Mouse (Mus musculus) adrenal gland, postnatal 14 days (tissue): ENCODE results near the gene Serpinb9. TPM values are rescaled to one million over a fixed set of nuclear protein-coding genes. Genes with fewer than 3 reads are reported as not detected.
"Not testable (repeated sequence)": the region's sequence is repeated elsewhere in the genome, so short reads cannot be mapped to it uniquely, and the experiment has no call there.

Experiments
- DNase-seq: peaks from one replicate; pipeline ENCODE4 v3.0.0; 2021; ENCODE audit warnings: mixed read lengths
- total RNA-seq: library from RNA; stranded (reverse); gene quantifications from 2 replicates; pipeline ENCODE4 v1.2.3, GENCODE M21; 2021

Serpinb9 gene
- total RNA-seq, 1 experiment from 2014 or later = 14.4 TPM

GRCm38 (mm10) chr13:33003523-33004413, 718 bp downstream of the Serpinb9 start:
- no peak for DNase-seq

DNA sequence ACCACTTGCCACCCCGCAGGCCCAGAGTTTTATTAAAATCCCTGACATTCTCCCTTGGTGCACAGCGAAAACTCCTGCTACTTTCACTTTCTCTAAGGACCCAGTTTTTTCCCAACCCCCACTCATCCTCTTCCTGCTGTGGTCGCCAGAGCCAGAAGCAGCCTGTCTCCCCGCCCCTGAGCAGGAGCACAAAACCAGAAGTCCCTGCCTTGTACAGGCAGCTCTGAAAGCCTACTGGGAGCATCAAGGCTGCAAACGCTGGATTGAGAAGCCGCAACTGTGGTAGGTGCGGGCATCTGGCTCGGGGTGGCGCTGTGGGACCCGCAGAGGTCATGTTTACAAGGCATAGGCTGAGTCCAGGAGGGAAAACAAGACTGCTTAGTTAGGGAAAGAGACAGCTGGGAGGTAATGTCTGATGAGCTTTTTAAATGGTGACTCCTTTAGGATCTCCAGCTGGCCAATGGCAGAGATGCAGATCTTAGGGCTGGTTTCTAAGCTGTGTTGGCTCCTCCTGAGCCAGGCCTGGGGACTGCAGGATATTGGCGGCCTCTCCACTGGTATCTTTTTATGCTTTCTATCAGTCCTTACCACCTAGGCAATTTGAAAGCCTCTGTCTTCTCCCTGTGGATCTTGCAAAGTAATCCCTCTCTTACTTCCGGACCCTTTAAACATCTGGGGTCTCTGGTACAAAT, 1.5 kb downstream of the Serpinb9 start:
- DNase-seq = peak; percentile 93

DNA sequence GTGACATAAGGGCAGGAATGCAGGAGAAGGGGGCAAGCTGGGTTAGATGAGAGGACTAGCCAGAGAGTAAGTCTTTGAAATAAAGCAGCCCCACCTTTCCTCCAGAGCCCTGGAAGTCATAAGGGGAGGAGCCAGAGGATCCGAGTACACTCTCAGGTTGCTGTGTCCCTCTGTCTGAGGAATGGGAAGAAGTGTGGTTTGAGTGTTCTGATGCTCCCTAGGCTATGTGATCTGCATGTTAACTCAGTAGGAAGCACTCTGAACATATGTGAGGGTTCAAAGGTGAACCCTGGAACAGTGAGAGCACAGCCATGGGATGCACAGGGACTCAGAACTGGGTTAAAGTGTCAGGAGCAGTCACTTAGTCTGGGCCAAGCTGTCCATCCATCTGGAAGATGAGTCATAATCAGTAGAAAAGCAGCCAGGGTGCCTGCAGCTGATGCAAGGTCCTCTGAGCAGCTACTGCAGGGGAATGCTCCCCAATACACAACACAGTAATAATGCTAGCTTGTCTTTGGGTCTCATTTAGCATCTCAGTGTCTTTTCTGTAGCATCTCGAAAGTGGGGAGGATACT, 2.5 kb downstream of the Serpinb9 start:
- DNase-seq = no peak

- no peak for DNase-seq
Measured at GRCm38 (mm10) chr13:33006555-33006954, 3.5 kb downstream of the Serpinb9 start.

DNA sequence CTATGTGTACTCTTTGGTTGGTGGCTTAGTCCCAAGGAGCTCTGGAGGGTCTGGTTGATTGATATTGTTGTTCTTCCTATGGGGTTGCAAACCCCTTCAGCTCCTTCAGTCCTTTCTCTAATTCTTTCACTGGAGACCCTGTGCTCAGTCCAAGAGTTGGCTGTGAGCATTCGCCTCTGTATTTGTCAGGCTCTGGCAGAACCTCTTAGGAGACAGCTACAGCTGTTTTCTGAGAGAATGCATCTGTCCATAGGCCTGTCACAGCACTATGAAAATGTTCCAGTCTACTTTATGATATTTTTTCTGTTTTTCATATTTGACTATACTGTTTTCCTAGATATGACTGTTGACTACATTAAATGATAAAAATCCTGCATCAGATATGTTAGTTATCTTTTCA, 9.3 kb downstream of the Serpinb9 start:
- no peak for DNase-seq

DNA sequence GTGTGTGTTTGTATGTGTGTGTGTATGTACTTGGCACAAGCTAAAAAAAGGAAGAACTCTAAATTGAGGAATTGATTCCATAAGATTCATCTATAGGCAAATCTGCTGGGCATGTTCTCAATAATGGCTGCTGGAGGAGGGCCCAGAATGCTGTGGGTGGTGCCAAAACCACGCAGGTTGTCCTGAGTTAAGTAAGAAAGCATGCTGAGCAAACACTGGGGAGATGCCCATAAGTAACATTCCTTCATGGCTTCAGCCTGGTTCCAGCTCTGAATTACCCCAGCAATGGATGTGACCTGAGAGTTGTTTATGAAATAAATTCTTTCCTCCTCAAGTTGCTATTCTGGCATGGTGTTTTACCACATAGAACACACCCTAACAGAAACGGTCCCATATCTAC, 10.2 kb downstream of the Serpinb9 start:
- DNase-seq = no peak

- DNase-seq = no peak
Measured at GRCm38 (mm10) chr13:33022371-33022770, 19.3 kb downstream of the Serpinb9 start.

- DNase-seq = no peak
Measured at GRCm38 (mm10) chr13:33026427-33027057, 23.5 kb downstream of the Serpinb9 start.

DNA sequence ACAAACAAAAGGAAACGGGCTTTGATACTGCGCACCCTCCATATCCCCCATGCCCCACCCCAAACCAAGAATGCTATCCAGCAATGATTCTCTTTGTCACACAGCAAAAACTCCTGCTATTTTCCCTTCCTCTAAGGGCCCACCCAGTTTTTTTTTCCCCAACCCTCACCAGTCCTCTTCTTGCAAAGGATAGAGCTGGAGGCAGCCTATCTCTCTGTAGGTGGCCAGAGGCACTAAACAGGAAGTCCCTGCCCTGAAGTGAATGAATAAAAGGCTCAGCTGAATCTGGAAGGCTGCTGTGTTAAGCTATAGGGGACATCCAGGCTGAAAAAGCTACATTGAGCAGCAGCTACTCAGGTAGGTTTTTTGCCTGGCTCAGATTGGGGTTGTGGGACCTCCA, 24.2 kb downstream of the Serpinb9 start, which contains the start of gene Serpinb9b:
Gene Serpinb9b, plus strand, starts transcription at position 173 of the 400 bp plus-strand sequence.
- DNase-seq = no peak

- no peak for DNase-seq
Measured at GRCm38 (mm10) chr13:33028146-33028545, 25.1 kb downstream of the Serpinb9 start.

- DNase-seq = peak; percentile 46
Measured at GRCm38 (mm10) chr13:33028550-33028949, 25.5 kb downstream of the Serpinb9 start.

DNA sequence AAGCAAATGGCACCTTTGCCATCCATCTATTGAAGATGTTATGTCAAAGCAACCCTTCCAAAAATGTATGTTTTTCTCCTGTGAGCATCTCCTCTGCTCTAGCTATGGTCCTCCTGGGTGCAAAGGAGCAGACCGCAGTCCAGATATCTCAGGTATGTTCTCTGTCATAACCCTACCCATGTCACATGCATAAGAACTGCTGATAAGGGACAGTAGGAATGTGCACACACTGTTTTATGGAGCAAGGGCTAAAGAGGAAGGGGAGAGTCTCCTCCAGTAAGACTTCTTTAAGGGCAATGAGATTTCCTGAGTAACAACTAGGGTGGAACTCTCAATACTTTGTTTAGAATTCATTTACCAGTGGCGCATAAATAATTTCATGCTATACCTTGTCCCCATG, 26.4 kb downstream of the Serpinb9 start:
- DNase-seq = not testable (repeated sequence)

GRCm38 (mm10) chr13:33030281-33030680, 27.2 kb downstream of the Serpinb9 start:
- peak; percentile 24 for DNase-seq

GRCm38 (mm10) chr13:33035506-33035905, 32.5 kb downstream of the Serpinb9 start:
- peak; percentile 19 for DNase-seq

GRCm38 (mm10) chr13:33043542-33043941, 40.5 kb downstream of the Serpinb9 start:
- DNase-seq = no peak

DNA sequence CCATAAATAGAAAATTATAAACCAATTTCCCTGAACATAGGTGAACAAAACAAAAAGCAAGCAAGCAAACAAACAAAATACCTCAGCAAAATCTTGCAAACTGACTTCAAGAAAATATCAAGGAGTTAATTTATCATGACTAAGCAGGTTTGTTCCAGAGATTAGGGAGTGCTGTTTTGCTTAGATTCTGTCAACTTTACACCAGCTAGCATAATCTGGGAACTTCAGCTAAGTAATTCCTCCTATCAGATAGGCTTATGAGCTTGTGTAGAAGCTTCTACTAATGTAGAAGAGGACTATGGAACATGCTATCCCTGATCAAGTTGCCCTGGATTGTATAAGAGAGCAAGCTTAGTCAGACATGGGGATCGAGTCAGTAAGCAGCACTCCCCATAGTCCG, 44.2 kb downstream of the Serpinb9 start:
- DNase-seq = no peak

GRCm38 (mm10) chr13:33048187-33048586, 45.1 kb downstream of the Serpinb9 start:
- no peak for DNase-seq

GRCm38 (mm10) chr13:33051697-33052096, 48.6 kb downstream of the Serpinb9 start:
- no peak for DNase-seq

DNA sequence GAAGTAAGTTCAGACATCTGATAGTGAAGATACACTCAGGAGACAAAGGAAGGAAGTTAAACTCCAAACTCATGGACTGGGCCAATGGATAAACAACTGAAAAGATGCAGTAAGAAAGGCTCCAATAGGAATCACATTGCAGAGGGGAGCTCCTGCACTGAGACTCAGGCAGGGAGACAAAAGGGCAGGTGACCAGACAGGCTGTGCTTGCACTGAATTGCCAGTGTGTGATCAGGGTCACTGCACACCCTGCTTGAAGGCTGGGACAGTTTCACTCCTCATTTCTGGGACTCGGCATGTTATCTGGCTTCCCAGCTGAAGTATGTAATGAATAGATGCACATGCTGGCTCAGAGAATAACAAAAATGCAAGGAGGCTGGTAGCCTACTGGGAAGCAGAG, 60.0 kb downstream of the Serpinb9 start:
- DNase-seq = no peak
